Mouse (Mus musculus) limb, embryonic 13.5 days (tissue): ENCODE data around the gene Dclre1a. TPM values are rescaled to one million over a fixed set of nuclear protein-coding genes. Genes with fewer than 3 reads are reported as not detected.
"Not testable (repeated sequence)": the region's sequence is repeated elsewhere in the genome, so short reads cannot be mapped to it uniquely, and the experiment has no call there.

Experiments used
- ATAC-seq: fragments of 200-750 bp; cut with Nextera tagmentation; 2 replicates; pipeline ENCODE4 v1.8.0; 2017; ENCODE audit warnings: low read depth, moderate number of reproducible peaks, moderate TSS enrichment; ENCODE audit not compliant: low FRiP score
- H3K27ac ChIP-seq: fragments of 300-500 bp; sonication (generic); 2 replicates; pipeline ENCODE4 v1.5.1; 2015; ENCODE audit warnings: inconsistent platforms, mild to moderate bottlenecking, moderate library complexity
- H3K27me3 ChIP-seq: fragments of 300-500 bp; sonication (generic); 2 replicates; pipeline ENCODE4 v1.6.1; 2015; ENCODE audit warnings: mild to moderate bottlenecking, inconsistent platforms
- H3K36me3 ChIP-seq: fragments of 300-500 bp; sonication (generic); 2 replicates; pipeline ENCODE4 v1.6.1; 2015; ENCODE audit warnings: inconsistent platforms, mild to moderate bottlenecking, moderate library complexity
- H3K4me1 ChIP-seq: fragments of 300-500 bp; sonication (generic); 2 replicates; pipeline ENCODE4 v1.6.1; 2015; ENCODE audit warnings: inconsistent platforms
- H3K4me2 ChIP-seq: fragments of 300-500 bp; sonication (generic); replicated peaks from 2 replicates; pipeline ENCODE4 v1.6.1; 2015; ENCODE audit warnings: inconsistent platforms, mild to moderate bottlenecking, moderate library complexity
- H3K4me3 ChIP-seq: fragments of 300-500 bp; sonication (generic); 2 replicates; pipeline ENCODE4 v1.5.1; 2015; ENCODE audit warnings: moderate library complexity, mild to moderate bottlenecking, inconsistent platforms
- H3K9ac ChIP-seq: fragments of 300-500 bp; sonication (generic); 2 replicates; pipeline ENCODE4 v1.6.1; 2015; ENCODE audit warnings: mild to moderate bottlenecking, inconsistent platforms
- H3K9me3 ChIP-seq: fragments of 300-500 bp; sonication (generic); 2 replicates; pipeline ENCODE4 v1.6.1; 2016; ENCODE audit warnings: inconsistent platforms
- WGBS: fragments of 180-500 bp; shearing (Covaris S2); methylation state at CpG from one replicate; pipeline ENCODE4 v1.1.7; 2015; 5-methylcytosine and 5-hydroxymethylcytosine counted together
- polyA plus RNA-seq: library from polyadenylated mRNA; unstranded; fragments of >200 nt; fragmentation: Nextera tagmentation; extraction: Ambion mirVana; gene quantifications from 2 replicates; pipeline ENCODE4 v1.2.1, GENCODE M21; 2015

The Dclre1a gene
- polyA plus RNA-seq, 1 experiment from 2014 or later = 22.1 TPM

GRCm38 (mm10) chr19:56544681-56545388, 3.2 kb downstream of the Dclre1a start:
- no peaks in the 10 kb centered on the region for H3K27me3 ChIP-seq
- no peak overlapping the region for H3K4me2 ChIP-seq
- ATAC-seq = no peak
- H3K9me3 ChIP-seq = no peaks in the 10 kb centered on the region
- H3K9ac ChIP-seq = no peak overlapping the region
- WGBS = 89% methylated on average over 13 of the region's 13 CpGs
- no peak overlapping the region for H3K4me3 ChIP-seq
- H3K27ac ChIP-seq = no peak overlapping the region
- peaks cover 34% of the 10 kb centered on the region for H3K36me3 ChIP-seq
- peaks cover 15% of the 10 kb centered on the region for H3K4me1 ChIP-seq

GRCm38 (mm10) chr19:56543320-56543719, 4.7 kb downstream of the Dclre1a start:
- Histone ChIP-seq H3K36me3 (peaks cover 39% of the 10 kb centered on the region), H3K27me3 (no peaks in the 10 kb centered on the region), H3K4me3 (no peak overlapping the region), H3K4me1 (peaks cover 8% of the 10 kb centered on the region), H3K4me2 (no peak overlapping the region), H3K9me3 (no peaks in the 10 kb centered on the region), H3K9ac (no peak overlapping the region; the same call in 1 of the 2 replicates), H3K27ac (no peak overlapping the region)
- ATAC-seq = no peak
- 91% methylated on average over 12 of the region's 12 CpGs for WGBS

- Histone ChIP-seq H3K27ac (no peak overlapping the region), H3K4me3 (no peak overlapping the region), H3K9ac (no peak overlapping the region), H3K27me3 (no peaks in the 10 kb centered on the region), H3K4me2 (no peak overlapping the region), H3K9me3 (no peaks in the 10 kb centered on the region), H3K4me1 (no peaks in the 10 kb centered on the region), H3K36me3 (peaks cover 44% of the 10 kb centered on the region)
- 90% methylated on average over 9 of the region's 9 CpGs for WGBS
- no peak for ATAC-seq
Observed at GRCm38 (mm10) chr19:56535765-56536164, 12.3 kb downstream of the Dclre1a start.

GRCm38 (mm10) chr19:56535064-56535463, 13.0 kb downstream of the Dclre1a start:
- no peaks in the 10 kb centered on the region for H3K9me3 ChIP-seq
- H3K36me3 ChIP-seq = peaks cover 39% of the 10 kb centered on the region
- no peak overlapping the region for H3K4me2 ChIP-seq
- H3K9ac ChIP-seq = no peak overlapping the region
- H3K27me3 ChIP-seq = no peaks in the 10 kb centered on the region
- no peak for ATAC-seq
- no peak overlapping the region for H3K4me3 ChIP-seq
- WGBS = 85% methylated on average over 9 of the region's 9 CpGs
- no peak overlapping the region for H3K27ac ChIP-seq
- no peaks in the 10 kb centered on the region for H3K4me1 ChIP-seq

GRCm38 (mm10) chr19:56534337-56534736, 13.7 kb downstream of the Dclre1a start:
- no peak for ATAC-seq
- H3K4me3 ChIP-seq = no peak overlapping the region
- WGBS = 81% methylated on average over 3 of the region's 3 CpGs

GRCm38 (mm10) chr19:56533291-56534071, 14.5 kb downstream of the Dclre1a start:
- Histone ChIP-seq H3K4me1 (no peaks in the 10 kb centered on the region), H3K9ac (no peak overlapping the region), H3K27ac (no peak overlapping the region), H3K27me3 (no peaks in the 10 kb centered on the region), H3K4me3 (no peak overlapping the region), H3K36me3 (peaks cover 33% of the 10 kb centered on the region), H3K9me3 (no peaks in the 10 kb centered on the region), H3K4me2 (no peak overlapping the region)
- 87% methylated on average over 14 of the region's 14 CpGs for WGBS
- ATAC-seq = no peak

More at GRCm38 (mm10) chr19:56534337-56534736, 13.7 kb downstream of the Dclre1a start:
- Histone ChIP-seq H3K9me3 (no peaks in the 10 kb centered on the region), H3K27ac (no peak overlapping the region), H3K4me1 (no peaks in the 10 kb centered on the region), H3K9ac (no peak overlapping the region), H3K4me2 (no peak overlapping the region), H3K27me3 (no peaks in the 10 kb centered on the region), H3K36me3 (peaks cover 37% of the 10 kb centered on the region)

GRCm38 (mm10) chr19:56531251-56531650, 16.8 kb downstream of the Dclre1a start:
- 88% methylated on average over 12 of the region's 12 CpGs for WGBS
- H3K27ac ChIP-seq = no peak overlapping the region
- H3K9me3 ChIP-seq = no peaks in the 10 kb centered on the region
- no peak overlapping the region for H3K4me3 ChIP-seq
- H3K36me3 ChIP-seq = peaks cover 24% of the 10 kb centered on the region
- H3K9ac ChIP-seq = no peak overlapping the region
- H3K4me1 ChIP-seq = no peaks in the 10 kb centered on the region
- no peak overlapping the region for H3K4me2 ChIP-seq
- no peaks in the 10 kb centered on the region for H3K27me3 ChIP-seq
- no peak for ATAC-seq

GRCm38 (mm10) chr19:56530529-56530928, 17.5 kb downstream of the Dclre1a start:
- H3K27ac ChIP-seq, H3K9ac ChIP-seq, H3K27me3 ChIP-seq, H3K4me1 ChIP-seq, ATAC-seq, H3K4me3 ChIP-seq, H3K4me2 ChIP-seq, H3K9me3 ChIP-seq: not testable (repeated sequence)
- peaks cover 17% of the 10 kb centered on the region for H3K36me3 ChIP-seq
- WGBS = no CpG with 5 or more reads among the region's 11 CpGs

- not testable (repeated sequence) for H3K4me1 ChIP-seq, H3K4me2 ChIP-seq, H3K36me3 ChIP-seq, H3K9ac ChIP-seq, H3K27me3 ChIP-seq, H3K9me3 ChIP-seq, H3K4me3 ChIP-seq, H3K27ac ChIP-seq, ATAC-seq
- WGBS = no CpG with 5 or more reads among the region's 7 CpGs
Observed at GRCm38 (mm10) chr19:56519408-56519807, 28.6 kb downstream of the Dclre1a start.

- not testable (repeated sequence) for H3K27ac ChIP-seq
- no CpG with 5 or more reads among the region's 2 CpGs for WGBS
Observed at GRCm38 (mm10) chr19:56513527-56513926, 34.5 kb downstream of the Dclre1a start.

GRCm38 (mm10) chr19:56511207-56511606, 36.8 kb downstream of the Dclre1a start:
- H3K36me3 ChIP-seq, H3K9ac ChIP-seq, H3K9me3 ChIP-seq, ATAC-seq, H3K27me3 ChIP-seq, H3K4me1 ChIP-seq, H3K4me3 ChIP-seq, H3K4me2 ChIP-seq, H3K27ac ChIP-seq: not testable (repeated sequence)
- no CpG with 5 or more reads among the region's 4 CpGs for WGBS

More at GRCm38 (mm10) chr19:56513527-56513926, 34.5 kb downstream of the Dclre1a start:
- not testable (repeated sequence) for H3K4me1 ChIP-seq, H3K27me3 ChIP-seq, H3K36me3 ChIP-seq, H3K4me3 ChIP-seq, H3K9me3 ChIP-seq, ATAC-seq, H3K9ac ChIP-seq, H3K4me2 ChIP-seq

GRCm38 (mm10) chr19:56503525-56503924, 44.5 kb downstream of the Dclre1a start:
- H3K9me3 ChIP-seq, ATAC-seq, H3K4me2 ChIP-seq, H3K36me3 ChIP-seq, H3K4me1 ChIP-seq, H3K27me3 ChIP-seq, H3K27ac ChIP-seq, H3K9ac ChIP-seq, H3K4me3 ChIP-seq: not testable (repeated sequence)
- WGBS = no CpG with 5 or more reads among the region's 5 CpGs
